ENCODE assay signal across 8 mouse cellular contexts in genomic region chr10:122544096-122544720, GRCm38 (mm10).
DNase-seq lines count a peak whose midpoint lies in the region; ATAC-seq lines count a peak whose summit lies in the region.

No protein-coding gene starts in this region.

- intact Hi-C loops in heart, postnatal 36 days (cut with DNase I): no loop called here

- ATAC-seq in embryonic facial prominence, embryonic 14.5 days (ENCODE audit: low read depth): peak; percentile 62; the same call in 1 of the 2 replicates
- no peak for ATAC-seq in liver, embryonic 16.5 days (ENCODE audit: low read depth)
- ATAC-seq in neural tube, embryonic 12.5 days (ENCODE audit: low FRiP score, low read depth): 0 out of 2 replicates have a peak, but pooled peaks have one; percentile 61

- H3K4me3 ChIP-seq in embryonic facial prominence, embryonic 14.5 days (ENCODE audit: low read depth, low read length): peak overlapping the region; percentile 32
- H3K4me3 ChIP-seq in liver, embryonic 16.5 days (ENCODE audit: low read depth, low read length): peak overlapping the region; percentile 42
- H3K4me3 ChIP-seq in neural tube, embryonic 12.5 days: no peak overlapping the region

- no peaks in the 10 kb centered on the region for H3K4me1 ChIP-seq in embryonic facial prominence, embryonic 14.5 days (ENCODE audit: control insufficient read depth, insufficient read depth, low read length)
- no peaks in the 10 kb centered on the region for H3K4me1 ChIP-seq in liver, embryonic 16.5 days (ENCODE audit: control insufficient read depth, low read depth, low read length)
- no peaks in the 10 kb centered on the region for H3K4me1 ChIP-seq in neural tube, embryonic 12.5 days

- peak; percentile 25 to 64 for DNase-seq in CD8-positive naive resting alpha-beta T cell, adult 2 months (ENCODE audit: low read depth in 2 of 2, low spot score in 2 of 2)
- DNase-seq in adrenal gland, postnatal 36 days: peak; percentile 53 to 75
- DNase-seq in embryonic facial prominence, embryonic 14.5 days (ENCODE audit: low spot score): peak; percentile 92
- peak; percentile 40 to 52 for DNase-seq in heart, postnatal 36 days
- peak; percentile 87 to 89 for DNase-seq in kidney, postnatal 4 days
- peak; percentile 53 to 65 for DNase-seq in thymus, postnatal 36 days

- no peak overlapping the region for H3K27ac ChIP-seq in embryonic facial prominence, embryonic 14.5 days (replicated peaks; ENCODE audit: low read depth, low read length)
- H3K27ac ChIP-seq in liver, embryonic 16.5 days (ENCODE audit: low read length): no peak overlapping the region
- H3K27ac ChIP-seq in neural tube, embryonic 12.5 days: no peak overlapping the region

- 0 out of 2 replicates have a peak overlapping the region, but pooled peaks have one; percentile 25 for H3K9ac ChIP-seq in embryonic facial prominence, embryonic 14.5 days (ENCODE audit: low read depth, low read length)
- no peak overlapping the region for H3K9ac ChIP-seq in liver, embryonic 16.5 days (ENCODE audit: low read depth, low read length)
- no peak overlapping the region for H3K9ac ChIP-seq in neural tube, embryonic 12.5 days

- no peaks in the 10 kb centered on the region for H3K36me3 ChIP-seq in embryonic facial prominence, embryonic 14.5 days (ENCODE audit: control insufficient read depth, insufficient read depth, low read length)
- H3K36me3 ChIP-seq in liver, embryonic 16.5 days (ENCODE audit: control insufficient read depth, insufficient read depth): no peaks in the 10 kb centered on the region
- no peaks in the 10 kb centered on the region for H3K36me3 ChIP-seq in neural tube, embryonic 12.5 days

- no peaks in the 10 kb centered on the region for H3K9me3 ChIP-seq in embryonic facial prominence, embryonic 14.5 days (ENCODE audit: control insufficient read depth, low read length)
- H3K9me3 ChIP-seq in liver, embryonic 16.5 days (replicated peaks; ENCODE audit: control insufficient read depth, low read length): no peaks in the 10 kb centered on the region
- no peaks in the 10 kb centered on the region for H3K9me3 ChIP-seq in neural tube, embryonic 12.5 days

- WGBS in embryonic facial prominence, embryonic 14.5 days: 18% methylated on average over 16 of the region's 16 CpGs
- WGBS in liver, embryonic 16.5 days (ENCODE audit: insufficient replicate concordance): 20% methylated on average over 16 of the region's 16 CpGs
- 32% methylated on average over 16 of the region's 16 CpGs for WGBS in neural tube, embryonic 12.5 days

- no peaks in the 10 kb centered on the region for H3K27me3 ChIP-seq in embryonic facial prominence, embryonic 14.5 days (replicated peaks; ENCODE audit: control insufficient read depth, insufficient read depth, low read length)
- H3K27me3 ChIP-seq in liver, embryonic 16.5 days (ENCODE audit: control insufficient read depth, insufficient read depth, low read depth, low read length): no peaks in the 10 kb centered on the region
- H3K27me3 ChIP-seq in neural tube, embryonic 12.5 days (replicated peaks): no peaks in the 10 kb centered on the region

- peak overlapping the region; percentile 57 for H3K4me2 ChIP-seq in embryonic facial prominence, embryonic 14.5 days (ENCODE audit: low read depth, low read length)
- peak overlapping the region; percentile 53 for H3K4me2 ChIP-seq in liver, embryonic 16.5 days (ENCODE audit: low read depth, low read length)
- H3K4me2 ChIP-seq in neural tube, embryonic 12.5 days (replicated peaks): peak overlapping the region; percentile 49
